8 mouse cellular contexts compared by ENCODE assay signal in the genomic region with DNA sequence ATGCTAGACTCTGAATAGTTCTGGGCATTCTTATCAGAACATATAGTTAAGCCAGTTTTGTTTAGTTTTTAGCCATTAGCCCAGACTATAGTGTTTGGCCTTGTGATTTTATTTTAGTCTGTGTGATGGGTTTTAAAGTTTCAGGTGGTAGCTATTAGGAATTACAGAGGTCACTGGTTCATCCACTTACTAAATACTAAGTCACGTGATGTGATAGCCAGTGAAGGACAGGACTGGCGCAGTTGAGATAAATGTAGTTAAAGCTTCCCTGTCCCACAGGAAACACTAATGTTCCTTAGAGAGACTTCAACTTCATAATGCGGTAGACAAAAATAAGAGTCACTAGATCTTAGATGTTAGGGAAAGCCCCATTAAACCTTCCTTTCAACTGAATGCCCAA. TPM values are rescaled to one million over a fixed set of nuclear protein-coding genes. Genes with fewer than 3 reads are reported as not detected.
DNase-seq lines count a peak whose midpoint lies in the region; ATAC-seq and TF ChIP-seq lines count a peak whose summit lies in the region.

No protein-coding gene starts in this region.

- WGBS in heart, embryonic 11.5 days (ENCODE audit: insufficient replicate concordance) = 61% methylated on average over 3 of the region's 3 CpGs
- WGBS in forebrain, postnatal 0 days = 80% methylated on average over 3 of the region's 3 CpGs
- 90% methylated on average over 3 of the region's 3 CpGs for WGBS in macrophage (ENCODE audit: missing documents)
- WGBS in cerebellum, adult 2 months = 70% methylated on average over 3 of the region's 3 CpGs

- H3K79me2 ChIP-seq in macrophage (ENCODE audit: inconsistent target) = no peaks in the 10 kb centered on the region; the same call in 1 of the 2 replicates

- intact Hi-C loops in heart, postnatal 14 days (cut with DNase I) = loop anchor here (5.0 kb wide), 1 partner anchor 109 kb away; no protein-coding TSS in a partner anchor

- no peaks in the 10 kb centered on the region; the same call in 1 of the 2 replicates for H3K36me3 ChIP-seq in heart, embryonic 11.5 days (ENCODE audit: control insufficient read depth, insufficient read depth, low read length)
- H3K36me3 ChIP-seq in forebrain, postnatal 0 days (ENCODE audit: insufficient read depth) = no peaks in the 10 kb centered on the region; the same call in 1 of the 2 replicates
- H3K36me3 ChIP-seq in macrophage (ENCODE audit: inconsistent target) = no peaks in the 10 kb centered on the region

- peak overlapping the region; percentile 71 for H3K4me3 ChIP-seq in heart, embryonic 11.5 days (ENCODE audit: low read depth, low read length)
- H3K4me3 ChIP-seq in forebrain, postnatal 0 days (ENCODE audit: low read depth, low read length) = peak overlapping the region; percentile 81
- H3K4me3 ChIP-seq in macrophage (ENCODE audit: inconsistent target) = peak overlapping the region; percentile 59
- no peak overlapping the region for H3K4me3 ChIP-seq in cerebellum, adult 2 months (replicated peaks; ENCODE audit: insufficient read depth, low read depth, low read length)

- H3K4me1 ChIP-seq in heart, embryonic 11.5 days (ENCODE audit: control insufficient read depth, insufficient read depth, low read length) = peaks cover 5% of the 10 kb centered on the region
- H3K4me1 ChIP-seq in forebrain, postnatal 0 days (ENCODE audit: insufficient read depth) = peaks cover 10% of the 10 kb centered on the region; the same call in 1 of the 2 replicates
- 0 out of 2 replicates have a peak, but pooled peaks cover 4% of the 10 kb centered on the region for H3K4me1 ChIP-seq in cerebellum, adult 2 months (ENCODE audit: control insufficient read depth, insufficient read depth, low read length)

- DNase-seq in heart, postnatal 14 days = no peak
- peak; percentile 21 for DNase-seq in ES-CJ7 (ENCODE audit: low read depth, low spot score)
- no peak for DNase-seq in forebrain, postnatal 0 days
- DNase-seq in ovary, postnatal 10 days (ENCODE audit: low spot score) = no peak
- no peak for DNase-seq in frontal cortex, postnatal 10 days (ENCODE audit: low spot score in 2 of 2)
- no peak for DNase-seq in cerebellum, adult 2 months

- H3K27ac ChIP-seq in heart, embryonic 11.5 days (ENCODE audit: low read depth, low read length) = no peak overlapping the region
- no peak overlapping the region for H3K27ac ChIP-seq in forebrain, postnatal 0 days (ENCODE audit: low read depth, low read length)
- H3K27ac ChIP-seq in macrophage = no peak overlapping the region
- no peak overlapping the region for H3K27ac ChIP-seq in cerebellum, adult 2 months (ENCODE audit: insufficient read depth, low read length)

- H3K4me2 ChIP-seq in heart, embryonic 11.5 days = peak overlapping the region; percentile 79
- peak overlapping the region; percentile 87 for H3K4me2 ChIP-seq in forebrain, postnatal 0 days (ENCODE audit: low read depth)

- no peak for TF ChIP-seq POLR2A in cerebellum, adult 2 months (IDR thresholded peaks at IDR 0.05; ENCODE audit: borderline replicate concordance, insufficient read depth, low read length)

- H3K9ac ChIP-seq in heart, embryonic 11.5 days (ENCODE audit: low read depth, low read length) = peak overlapping the region; percentile 89
- 0 out of 2 replicates have a peak overlapping the region, but pooled peaks have one; percentile 81 for H3K9ac ChIP-seq in forebrain, postnatal 0 days

- no peaks in the 10 kb centered on the region for H3K27me3 ChIP-seq in heart, embryonic 11.5 days (ENCODE audit: control insufficient read depth, insufficient read depth, low read length)
- no peaks in the 10 kb centered on the region for H3K27me3 ChIP-seq in forebrain, postnatal 0 days (ENCODE audit: insufficient read depth, low read length)
- H3K27me3 ChIP-seq in cerebellum, adult 2 months (ENCODE audit: control insufficient read depth, insufficient read depth, low read length) = no peaks in the 10 kb centered on the region

- H3K9me3 ChIP-seq in heart, embryonic 11.5 days (replicated peaks; ENCODE audit: control insufficient read depth, low read length) = no peaks in the 10 kb centered on the region
- no peaks in the 10 kb centered on the region for H3K9me3 ChIP-seq in forebrain, postnatal 0 days (ENCODE audit: low read length)

- no peak for TF ChIP-seq CTCF in forebrain, postnatal 0 days (IDR thresholded peaks at IDR 0.05; ENCODE audit: low read depth)
- no peak for TF ChIP-seq CTCF in cerebellum, adult 2 months (IDR thresholded peaks at IDR 0.05; ENCODE audit: borderline replicate concordance, insufficient read depth, low read depth, low read length)

- no peak for ATAC-seq in heart, embryonic 11.5 days (replicated peaks; ENCODE audit: insufficient number of reproducible peaks, low FRiP score, low TSS enrichment)
- no peak for ATAC-seq in forebrain, postnatal 0 days

RNA-seq across cellular contexts. Expression of gene Fancf, which starts 0.8 kb away (rescaled TPM):
- 8.3 and 8.6 TPM in 2 replicates for polyA plus RNA-seq in heart, embryonic 11.5 days (2014; fragmentation: Nextera tagmentation; extraction: Ambion mirVana)
- total RNA-seq in heart, postnatal 14 days (2021) = 1 to 10 TPM; 1.3 to 1.9 TPM
- total RNA-seq in forebrain, postnatal 0 days (2014; rRNA removed) = 8.8 and 17.8 TPM in 2 replicates
- 9.1 TPM in 2 replicates for polyA plus RNA-seq in forebrain, postnatal 0 days (2015; fragmentation: Nextera tagmentation; extraction: Ambion mirVana)
- total RNA-seq in macrophage (2018; cell fraction: chromatin; rRNA removed) = 1 to 10 TPM in 10 of 26 experiments, under 1 TPM in 6, not detected in 10; 0.29 to 3.7 (median 1.2) TPM
- 1 to 10 TPM in 20 of 26 experiments, under 1 TPM in 6; 0.33 to 2.7 (median 1.6) TPM for total RNA-seq in macrophage (2018; cell fraction: cytosol; rRNA removed)
- 1 to 10 TPM in 13 of 26 experiments, under 1 TPM in 8, not detected in 5; 0.44 to 7.8 (median 1.4) TPM for total RNA-seq in macrophage (2018; cell fraction: nucleus; rRNA removed)
- polyA plus RNA-seq in macrophage (2018) = 1.4 to 4.0 TPM (median 2.2 TPM) in 3 replicates
- 6.1 and 6.9 TPM in 2 replicates for polyA plus RNA-seq in cerebellum, adult 2 months (2012; rRNA removed)

RNA-seq across cellular contexts. Expression of gene Gas2, which starts 1.0 kb away (rescaled TPM):
- 8.8 and 9.9 TPM in 2 replicates for polyA plus RNA-seq in heart, embryonic 11.5 days (2014; fragmentation: Nextera tagmentation; extraction: Ambion mirVana)
- total RNA-seq in heart, postnatal 14 days (2021) = 1 to 10 TPM; 7.6 to 7.9 TPM
- total RNA-seq in forebrain, postnatal 0 days (2014; rRNA removed) = 17.5 and 51.6 TPM in 2 replicates
- polyA plus RNA-seq in forebrain, postnatal 0 days (2015; fragmentation: Nextera tagmentation; extraction: Ambion mirVana) = 10.0 and 14.9 TPM in 2 replicates
- 10 to 100 TPM in 1 of 26 experiments, 1 to 10 TPM in 21, under 1 TPM in 3, not detected in 1; 0.34 to 18.6 (median 2.6) TPM for total RNA-seq in macrophage (2018; cell fraction: chromatin; rRNA removed)
- total RNA-seq in macrophage (2018; cell fraction: cytosol; rRNA removed) = 1 to 10 TPM in 17 of 26 experiments, under 1 TPM in 9; 0.59 to 2.2 (median 1.1) TPM
- total RNA-seq in macrophage (2018; cell fraction: nucleus; rRNA removed) = 1 to 10 TPM in 24 of 26 experiments, under 1 TPM in 2; 0.58 to 5.3 (median 2.0) TPM
- 0.86 to 1.8 TPM (median 1.4 TPM) in 3 replicates for polyA plus RNA-seq in macrophage (2018)
- 9.8 and 11.1 TPM in 2 replicates for polyA plus RNA-seq in cerebellum, adult 2 months (2012; rRNA removed)
